Mouse (Mus musculus): ENCODE measurements around the gene Ksr1. TPM values are rescaled to one million over a fixed set of nuclear protein-coding genes. Genes with fewer than 3 reads are reported as not detected.

The Ksr1 gene
- total and polyA plus RNA-seq, 2 experiments from 2014 or later: 3.2 to 33.7 TPM

DNA sequence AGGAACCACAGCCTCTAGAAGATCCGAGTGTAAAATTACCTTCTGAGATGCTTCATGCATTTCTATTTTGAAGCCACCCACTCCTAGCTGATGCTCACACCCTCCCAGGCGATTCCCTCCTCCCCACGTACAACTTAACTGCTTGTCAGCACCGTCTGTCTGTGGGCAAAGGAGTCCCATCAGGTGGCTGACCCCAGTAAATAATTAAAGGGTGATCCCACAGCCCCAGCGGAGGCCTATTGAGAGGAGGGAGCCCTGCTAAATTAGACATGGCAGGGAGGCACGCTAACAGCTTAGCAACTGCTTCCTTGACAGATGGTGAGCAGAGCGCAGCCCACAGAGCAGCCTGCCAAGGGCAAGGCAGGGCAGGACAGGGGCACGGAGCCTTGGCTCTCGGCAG lies 29.5 kb downstream of the Ksr1 start:
- no peaks in the 10 kb centered on the region for H3K9me3 ChIP-seq (ENCODE audit: low read length)
- H3K4me3 ChIP-seq (ENCODE audit: low read depth, low read length): no peak overlapping the region
- peak; percentile 71 for DNase-seq (ENCODE audit: low spot score)
- H3K27me3 ChIP-seq (ENCODE audit: insufficient read depth, low read length): no peaks in the 10 kb centered on the region
- no peak for TF ChIP-seq CTCF (IDR thresholded peaks at IDR 0.05)
- WGBS: 24% methylated on average over 9 of the region's 9 CpGs
- ATAC-seq (ENCODE audit: low FRiP score): no peak
- no peak overlapping the region for H3K27ac ChIP-seq (ENCODE audit: low read depth, low read length)
- no peaks in the 10 kb centered on the region for H3K36me3 ChIP-seq (ENCODE audit: insufficient read depth, low read length)
- 0 out of 2 replicates have a peak overlapping the region, but pooled peaks have one; percentile 9 for H3K4me2 ChIP-seq (ENCODE audit: low read depth, low read length, poor library complexity, severe bottlenecking)
- no peaks in the 10 kb centered on the region for H3K4me1 ChIP-seq (ENCODE audit: insufficient read depth, low read length)
- H3K9ac ChIP-seq (replicated peaks; ENCODE audit: low read length, poor library complexity, severe bottlenecking): no peak overlapping the region

- H3K4me2 ChIP-seq (ENCODE audit: low read depth, low read length, poor library complexity, severe bottlenecking): no peak overlapping the region
- no peak overlapping the region for H3K9ac ChIP-seq (replicated peaks; ENCODE audit: low read length, poor library complexity, severe bottlenecking)
- DNase-seq (ENCODE audit: low spot score): no peak
- no peaks in the 10 kb centered on the region for H3K36me3 ChIP-seq (ENCODE audit: insufficient read depth, low read length)
- 74% methylated on average over 8 of the region's 8 CpGs for WGBS
- ATAC-seq (ENCODE audit: low FRiP score): no peak
- H3K4me3 ChIP-seq (ENCODE audit: low read depth, low read length): no peak overlapping the region
- H3K27ac ChIP-seq (ENCODE audit: low read depth, low read length): no peak overlapping the region
- H3K4me1 ChIP-seq (ENCODE audit: insufficient read depth, low read length): no peaks in the 10 kb centered on the region
- no peak for TF ChIP-seq CTCF (IDR thresholded peaks at IDR 0.05)
- no peaks in the 10 kb centered on the region for H3K27me3 ChIP-seq (ENCODE audit: insufficient read depth, low read length)
- no peaks in the 10 kb centered on the region for H3K9me3 ChIP-seq (ENCODE audit: low read length)
Measured at GRCm38 (mm10) chr11:79115659-79116058, 30.5 kb downstream of the Ksr1 start.

DNA sequence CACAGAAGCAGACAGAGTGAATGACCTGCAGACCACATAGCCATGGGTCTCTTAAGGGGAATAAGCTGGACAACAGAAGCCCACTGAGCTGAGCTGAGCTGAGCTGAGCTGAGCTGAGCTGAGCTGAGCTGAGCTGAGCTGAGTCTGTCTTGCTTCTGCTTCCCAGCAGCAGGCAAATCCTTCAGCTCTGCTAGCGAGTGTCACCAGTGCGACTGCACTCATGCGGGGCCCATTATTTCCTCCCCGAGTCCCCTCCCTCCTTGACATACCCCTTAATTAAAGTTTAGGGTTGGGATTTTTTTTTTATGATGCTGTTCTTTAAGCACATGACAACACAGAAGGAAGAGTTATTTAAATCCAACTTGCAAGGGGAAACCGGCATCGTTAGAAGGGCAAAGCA lies 32.1 kb downstream of the Ksr1 start:
- Histone ChIP-seq H3K27ac (ENCODE audit: low read depth, low read length) (no peak overlapping the region), H3K4me2 (ENCODE audit: low read depth, low read length, poor library complexity, severe bottlenecking) (no peak overlapping the region), H3K4me3 (ENCODE audit: low read depth, low read length) (no peak overlapping the region), H3K4me1 (ENCODE audit: insufficient read depth, low read length) (no peaks in the 10 kb centered on the region), H3K36me3 (ENCODE audit: insufficient read depth, low read length) (no peaks in the 10 kb centered on the region), H3K9me3 (ENCODE audit: low read length) (no peaks in the 10 kb centered on the region), H3K9ac (replicated peaks; ENCODE audit: low read length, poor library complexity, severe bottlenecking) (no peak overlapping the region), H3K27me3 (ENCODE audit: insufficient read depth, low read length) (no peaks in the 10 kb centered on the region)
- DNase-seq (ENCODE audit: low spot score) (no peak), ATAC-seq (ENCODE audit: low FRiP score) (no peak)
- 70% methylated on average over 6 of the region's 6 CpGs for WGBS
- TF ChIP-seq CTCF (IDR thresholded peaks at IDR 0.05): no peak

DNA sequence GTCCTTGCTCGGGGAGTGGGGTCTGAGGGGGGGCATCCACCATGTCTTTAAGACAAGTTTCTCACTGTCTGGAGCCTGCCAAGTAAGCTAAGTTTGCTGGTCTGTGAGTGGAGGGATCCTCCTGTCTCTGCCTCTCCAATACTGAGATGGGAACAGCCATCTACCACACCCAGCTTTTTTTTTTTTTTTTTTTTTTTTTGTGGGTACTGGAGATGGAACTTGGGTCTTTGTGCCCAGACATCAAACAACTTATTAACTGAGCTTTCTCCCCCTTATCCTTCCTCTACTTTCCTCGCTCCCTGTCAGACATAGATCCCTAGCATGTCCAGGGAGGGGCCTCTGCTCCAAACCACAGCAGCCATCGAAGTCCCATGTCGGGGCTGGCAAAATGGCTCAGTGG lies 32.8 kb downstream of the Ksr1 start:
- no peak overlapping the region for H3K4me3 ChIP-seq (ENCODE audit: low read depth, low read length)
- DNase-seq (ENCODE audit: low spot score) (no peak), ATAC-seq (ENCODE audit: low FRiP score) (no peak)
- 88% methylated on average over 4 of the region's 4 CpGs for WGBS
- no peaks in the 10 kb centered on the region for H3K4me1 ChIP-seq (ENCODE audit: insufficient read depth, low read length)
- H3K27me3 ChIP-seq (ENCODE audit: insufficient read depth, low read length): no peaks in the 10 kb centered on the region
- H3K9me3 ChIP-seq (ENCODE audit: low read length): no peaks in the 10 kb centered on the region
- H3K4me2 ChIP-seq (ENCODE audit: low read depth, low read length, poor library complexity, severe bottlenecking): no peak overlapping the region
- no peaks in the 10 kb centered on the region for H3K36me3 ChIP-seq (ENCODE audit: insufficient read depth, low read length)
- no peak overlapping the region for H3K27ac ChIP-seq (ENCODE audit: low read depth, low read length)
- H3K9ac ChIP-seq (replicated peaks; ENCODE audit: low read length, poor library complexity, severe bottlenecking): no peak overlapping the region
- TF ChIP-seq CTCF (IDR thresholded peaks at IDR 0.05): no peak

- H3K27ac ChIP-seq (ENCODE audit: low read depth, low read length): no peak overlapping the region
- 68% methylated on average over 19 of the region's 19 CpGs for WGBS
- H3K4me3 ChIP-seq (ENCODE audit: low read depth, low read length): no peak overlapping the region
- no peaks in the 10 kb centered on the region for H3K36me3 ChIP-seq (ENCODE audit: insufficient read depth, low read length)
- TF ChIP-seq CTCF (IDR thresholded peaks at IDR 0.05): no peak
- H3K9ac ChIP-seq (replicated peaks; ENCODE audit: low read length, poor library complexity, severe bottlenecking): no peak overlapping the region
- H3K27me3 ChIP-seq (ENCODE audit: insufficient read depth, low read length): no peaks in the 10 kb centered on the region
- H3K9me3 ChIP-seq (ENCODE audit: low read length): no peaks in the 10 kb centered on the region
- no peaks in the 10 kb centered on the region for H3K4me1 ChIP-seq (ENCODE audit: insufficient read depth, low read length)
- ATAC-seq (ENCODE audit: low FRiP score): no peak
- DNase-seq (ENCODE audit: low spot score): no peak
- no peak overlapping the region for H3K4me2 ChIP-seq (ENCODE audit: low read depth, low read length, poor library complexity, severe bottlenecking)
Measured at GRCm38 (mm10) chr11:79112559-79113302, 33.5 kb downstream of the Ksr1 start.

DNA sequence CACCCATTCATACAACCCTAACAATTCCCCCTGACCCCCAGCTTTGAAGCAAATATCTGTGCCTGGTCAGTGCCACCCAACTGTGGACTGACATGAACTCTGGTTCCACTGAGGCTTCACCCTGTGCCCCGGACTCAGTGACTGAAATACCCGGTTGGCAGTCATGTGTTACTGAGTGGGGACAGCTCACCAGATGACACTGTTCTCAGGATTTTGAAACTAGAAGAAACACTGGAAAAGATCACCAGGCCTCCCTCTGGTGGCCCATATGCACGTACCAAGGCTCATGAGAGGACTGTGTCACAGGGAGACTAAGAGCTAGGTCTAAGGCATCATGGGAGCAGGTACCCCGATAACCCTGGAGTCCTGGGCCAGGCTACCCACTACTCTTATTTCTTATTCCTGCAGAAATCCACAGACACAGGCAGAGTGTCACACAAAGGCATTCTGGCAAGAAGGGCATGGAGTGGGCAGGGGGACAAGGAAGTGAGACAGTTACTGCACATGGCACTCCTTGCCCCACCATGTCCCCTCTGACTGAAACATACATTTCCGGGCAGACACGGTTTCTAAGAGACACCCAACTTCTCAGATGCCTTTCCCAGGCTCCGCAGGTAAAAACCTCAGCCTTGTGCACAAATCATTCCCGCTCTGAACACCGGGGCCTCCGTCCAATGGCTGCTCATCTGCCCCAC lies 34.2 kb downstream of the Ksr1 start:
- ATAC-seq (ENCODE audit: low FRiP score) (no peak), DNase-seq (ENCODE audit: low spot score) (no peak)
- Histone ChIP-seq H3K4me2 (ENCODE audit: low read depth, low read length, poor library complexity, severe bottlenecking) (no peak overlapping the region), H3K4me3 (ENCODE audit: low read depth, low read length) (no peak overlapping the region), H3K27me3 (ENCODE audit: insufficient read depth, low read length) (no peaks in the 10 kb centered on the region), H3K9ac (replicated peaks; ENCODE audit: low read length, poor library complexity, severe bottlenecking) (no peak overlapping the region), H3K36me3 (ENCODE audit: insufficient read depth, low read length) (no peaks in the 10 kb centered on the region), H3K9me3 (ENCODE audit: low read length) (no peaks in the 10 kb centered on the region), H3K4me1 (ENCODE audit: insufficient read depth, low read length) (no peaks in the 10 kb centered on the region), H3K27ac (ENCODE audit: low read depth, low read length) (no peak overlapping the region)
- WGBS: 94% methylated on average over 10 of the region's 10 CpGs
- TF ChIP-seq CTCF (IDR thresholded peaks at IDR 0.05): peak; percentile 15; the same call in 1 of the 2 replicates

Data from midbrain, postnatal 0 days (tissue).